Mouse (Mus musculus) liver, embryonic 14.5 days (tissue): ENCODE data around the gene Ccdc162.

Experiments used
- CTCF ChIP-seq: IDR thresholded peaks from 2 replicates; pipeline ENCODE4 v1.5.1; 2016; ENCODE audit warnings: antibody characterized with exemption, low read depth, control low read depth
- EP300 ChIP-seq: IDR thresholded peaks from 2 replicates; pipeline ENCODE4 v1.6.1; 2016; ENCODE audit warnings: antibody characterized with exemption, low read depth

GRCm38 (mm10) chr10:41615487-41615886, 100.9 kb downstream of the Ccdc162 start:
- no peak for TF ChIP-seq EP300
- TF ChIP-seq CTCF = no peak
